Mouse (Mus musculus): ENCODE results near the gene Mfap1b. TPM values are rescaled to one million over a fixed set of nuclear protein-coding genes. Genes with fewer than 3 reads are reported as not detected.
A peak's percentile ranks its signal among the peaks of the same experiment; 100 is the strongest.
"Not testable (repeated sequence)": the region's sequence is repeated elsewhere in the genome, so short reads cannot be mapped to it uniquely, and the experiment has no call there.

Mfap1b gene
- total RNA-seq, 2 experiments from 2014 or later: 45.3 to 47.2 TPM

- Histone ChIP-seq H3K27ac (peak within 1 kb of the TSS; percentile 86), H3K4me3 (peak within 1 kb of the TSS; percentile 88)
- TF ChIP-seq CTCF (conservative IDR thresholded peaks at IDR 0.05): peak; percentile 55
- peak; percentile 83 to 88 for DNase-seq (ENCODE audit: low spot score in 2 of 2)
Observed at GRCm38 (mm10) chr2:121505942-121506882, 32.3 kb upstream of the Mfap1b start, which contains the start of the genes Mfap1a and Wdr76. Gene Mfap1a (minus strand): TSS chr2:121506665. Gene Wdr76 (plus strand): TSS chr2:121506723.

- not testable (repeated sequence) for H3K4me3 ChIP-seq; DNase-seq (ENCODE audit: low spot score in 2 of 2); H3K27ac ChIP-seq
Observed at GRCm38 (mm10) chr2:121501550-121501949, 27.7 kb upstream of the Mfap1b start.

- not testable (repeated sequence) for H3K27ac ChIP-seq; DNase-seq (ENCODE audit: low spot score in 2 of 2); H3K4me3 ChIP-seq
Observed at GRCm38 (mm10) chr2:121484403-121484802, 10.5 kb upstream of the Mfap1b start.

DNA sequence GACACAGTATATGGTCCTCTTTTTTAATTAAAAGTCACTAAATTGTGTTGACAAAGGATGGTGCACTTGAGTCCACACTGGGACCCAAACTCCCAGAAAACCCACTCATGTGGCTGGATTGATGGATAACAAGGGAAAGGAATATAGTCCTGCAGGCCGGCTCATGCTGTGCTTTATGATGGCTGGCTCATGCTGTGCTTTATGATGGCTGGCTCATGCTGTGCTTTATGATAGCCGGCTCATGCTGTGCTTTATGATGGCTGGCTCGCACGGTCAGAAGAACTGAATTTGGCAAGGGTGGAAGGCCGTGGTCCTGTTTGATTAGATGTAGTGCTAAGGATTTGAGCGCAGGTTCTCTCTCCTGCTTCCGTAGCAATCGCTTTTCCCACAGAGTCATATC lies 9.7 kb upstream of the Mfap1b start:
- Histone ChIP-seq H3K4me3 (no peak overlapping the region), H3K27ac (no peak overlapping the region)
- TF ChIP-seq CTCF (conservative IDR thresholded peaks at IDR 0.05): no peak
- no peak for DNase-seq (ENCODE audit: low spot score in 2 of 2)

GRCm38 (mm10) chr2:121480916-121481315 lies 7.0 kb upstream of the Mfap1b start:
- not testable (repeated sequence) for H3K27ac ChIP-seq; H3K4me3 ChIP-seq; DNase-seq (ENCODE audit: low spot score in 2 of 2)

DNA sequence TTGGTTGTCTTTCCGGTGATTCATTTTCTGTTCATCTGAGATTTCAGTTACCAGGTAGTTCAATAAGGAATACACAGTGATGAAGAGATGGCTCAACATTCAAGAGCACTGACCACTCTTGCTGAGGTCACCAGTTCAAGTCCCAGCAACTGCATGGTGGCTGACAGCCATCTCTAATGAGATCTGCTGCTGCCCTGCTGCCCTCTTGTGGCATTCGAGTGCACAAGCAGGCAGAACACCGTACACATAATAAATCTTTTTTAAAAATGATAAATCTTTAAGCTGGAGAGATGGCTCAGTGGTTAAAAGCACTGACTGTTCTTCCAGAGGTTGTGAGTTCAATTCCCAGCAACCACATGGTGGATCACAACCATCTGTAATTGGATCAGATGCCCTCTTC lies 6.6 kb upstream of the Mfap1b start:
- H3K4me3 ChIP-seq: no peak overlapping the region
- DNase-seq (ENCODE audit: low spot score in 2 of 2): no peak
- TF ChIP-seq CTCF (conservative IDR thresholded peaks at IDR 0.05): peak; percentile 72
- H3K27ac ChIP-seq: no peak overlapping the region

DNA sequence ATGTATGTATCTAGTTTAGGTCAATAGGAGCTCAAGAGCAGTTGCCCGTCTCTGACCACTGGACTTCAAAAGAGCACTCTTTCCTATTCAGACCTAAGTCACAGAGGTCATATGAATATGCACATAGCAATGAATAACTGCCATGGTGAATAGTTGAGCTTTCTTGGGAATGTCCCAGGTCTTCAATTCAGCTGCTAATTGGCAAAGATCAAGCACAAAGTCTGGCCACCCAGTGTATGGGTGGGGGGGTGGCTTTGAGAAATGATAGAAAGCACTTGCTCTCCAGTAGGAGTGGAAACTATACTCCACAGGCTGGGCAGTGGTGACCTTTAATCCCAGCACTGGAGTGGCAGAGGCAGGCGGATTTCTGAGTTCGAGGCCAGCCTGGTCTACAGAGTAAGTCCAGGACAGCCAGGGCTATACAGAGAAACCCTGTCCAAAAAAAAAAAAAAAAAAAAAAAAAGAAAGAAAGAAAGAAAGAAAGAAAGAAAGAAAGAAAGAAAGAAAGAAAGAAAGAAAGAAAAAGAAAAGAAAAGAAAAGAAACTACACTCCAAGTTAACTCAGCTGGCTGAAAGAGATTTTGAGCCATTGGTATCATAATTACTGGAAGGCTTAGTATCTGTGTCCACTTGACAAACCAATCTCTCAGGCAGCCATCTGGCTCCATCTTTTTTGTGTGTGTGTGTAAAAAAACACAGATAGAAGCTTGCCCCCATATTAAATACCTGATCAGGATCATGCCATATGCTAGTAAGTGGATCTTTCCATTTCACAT lies 3.8 kb upstream of the Mfap1b start:
- Histone ChIP-seq H3K27ac (no peak overlapping the region), H3K4me3 (no peak overlapping the region)
- no peak for DNase-seq (ENCODE audit: low spot score in 2 of 2)
- no peak for TF ChIP-seq CTCF (conservative IDR thresholded peaks at IDR 0.05)

GRCm38 (mm10) chr2:121475306-121475705 lies 1.4 kb upstream of the Mfap1b start:
- H3K4me3 ChIP-seq; H3K27ac ChIP-seq; DNase-seq (ENCODE audit: low spot score in 2 of 2): not testable (repeated sequence)

DNA sequence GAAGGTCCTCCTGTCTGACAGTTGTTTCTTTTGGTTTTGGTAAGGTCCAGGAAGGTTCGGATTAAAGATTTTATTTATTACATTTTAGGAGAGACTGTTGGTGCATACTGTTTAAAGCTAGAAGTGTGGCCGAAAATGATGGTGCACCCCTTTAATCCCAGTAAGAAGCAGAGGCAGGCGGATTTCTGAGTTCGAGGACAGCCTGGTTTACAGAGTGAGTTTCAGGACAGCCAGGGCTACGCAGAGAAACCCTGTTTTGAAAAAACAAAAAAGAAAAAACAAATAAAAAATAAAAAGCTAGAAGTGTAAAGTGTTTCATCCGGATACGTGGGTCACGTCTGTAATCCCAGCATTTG lies 291 bp upstream of the Mfap1b start:
- H3K4me3 ChIP-seq: peak overlapping the region; percentile 70
- peak overlapping the region; percentile 80 for H3K27ac ChIP-seq
- no peak for DNase-seq (ENCODE audit: low spot score in 2 of 2)
- TF ChIP-seq CTCF (conservative IDR thresholded peaks at IDR 0.05): peak; percentile 29; the same call in 1 of the 2 replicates

DNA sequence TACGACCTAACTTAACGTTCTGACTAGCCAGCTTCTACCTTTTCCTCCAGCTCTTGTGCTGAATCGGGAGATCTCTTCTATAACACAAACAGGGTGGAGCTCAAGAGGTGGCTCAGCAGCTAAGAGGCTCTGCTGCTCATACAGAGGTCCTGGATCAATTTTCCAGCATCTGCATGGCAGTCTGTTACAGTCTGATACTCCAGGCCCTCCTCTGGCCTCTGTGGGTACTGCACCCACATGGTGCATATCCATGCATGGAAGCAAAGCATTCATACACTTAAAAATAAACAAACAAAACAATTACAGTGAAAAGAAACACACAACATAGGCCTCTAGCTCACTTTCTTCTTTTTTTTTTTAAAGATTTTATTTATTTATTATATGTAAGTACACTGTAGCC lies 1.1 kb downstream of the Mfap1b start:
- H3K4me3 ChIP-seq: peak overlapping the region; percentile 70
- not testable (repeated sequence) for H3K27ac ChIP-seq; DNase-seq (ENCODE audit: low spot score in 2 of 2)
- TF ChIP-seq CTCF (conservative IDR thresholded peaks at IDR 0.05): peak; percentile 40; the same call in 1 of the 2 replicates

DNA sequence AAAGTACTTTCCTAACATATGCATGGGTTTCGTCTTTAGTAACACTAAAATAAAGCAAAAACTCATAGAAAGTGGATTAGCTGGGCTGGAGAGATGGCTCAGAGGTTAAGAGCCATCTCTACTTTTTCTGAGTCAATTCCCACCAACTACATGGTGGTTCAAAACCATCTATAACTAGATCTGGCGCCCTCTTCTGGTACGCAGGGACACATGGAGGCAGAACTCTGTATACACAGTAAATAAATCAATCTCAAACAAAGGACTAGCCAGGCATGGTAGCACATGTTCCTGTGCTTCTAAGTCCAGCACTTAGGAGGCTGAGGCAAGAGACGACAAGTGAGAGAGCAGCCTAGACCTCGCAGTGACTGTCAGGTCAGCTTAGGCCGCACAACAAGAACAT lies 4.9 kb downstream of the Mfap1b start:
- not testable (repeated sequence) for H3K4me3 ChIP-seq; DNase-seq (ENCODE audit: low spot score in 2 of 2); H3K27ac ChIP-seq

DNA sequence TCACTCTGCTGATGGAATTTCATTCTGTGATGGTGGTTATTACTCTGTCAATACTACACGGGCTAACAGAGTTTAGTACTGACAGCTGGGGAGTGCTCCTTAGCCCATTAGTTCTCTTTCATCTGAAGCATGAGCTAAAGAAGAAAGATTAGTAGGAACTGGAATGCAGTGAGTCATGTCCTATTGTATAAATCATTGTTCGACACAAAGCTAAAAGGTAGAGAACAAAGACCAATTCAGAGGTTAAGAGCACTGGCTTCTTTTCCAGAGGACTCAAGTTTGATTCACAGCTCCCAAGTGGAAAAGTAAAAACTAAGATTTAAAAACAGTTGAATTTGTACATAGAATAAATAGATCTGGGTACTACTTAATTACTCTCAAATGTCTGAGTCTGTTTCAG lies 13.8 kb downstream of the Mfap1b start:
- no peak for DNase-seq (ENCODE audit: low spot score in 2 of 2)
- Histone ChIP-seq H3K27ac (no peak overlapping the region), H3K4me3 (no peak overlapping the region)
- TF ChIP-seq CTCF (conservative IDR thresholded peaks at IDR 0.05): no peak

All from layer of hippocampus, adult 2 months (tissue).